Mouse (Mus musculus) stomach, embryonic 14.5 days (tissue): ENCODE data around the gene Pik3c2a. TPM values are rescaled to one million over a fixed set of nuclear protein-coding genes. Genes with fewer than 3 reads are reported as not detected.

Source experiments
- ATAC-seq: fragments of 200-750 bp; cut with Nextera tagmentation; 2 replicates; pipeline ENCODE4 v1.8.0; 2017; ENCODE audit warnings: low read depth, moderate TSS enrichment; ENCODE audit not compliant: insufficient number of reproducible peaks, insufficient read depth, low FRiP score
- H3K27ac ChIP-seq: fragments of 300-500 bp; sonication (generic); 2 replicates; pipeline ENCODE4 v1.5.1; 2014; ENCODE audit warnings: mild to moderate bottlenecking, low read length, moderate library complexity, mixed read lengths
- H3K27me3 ChIP-seq: fragments of 300-500 bp; sonication (generic); 2 replicates; pipeline ENCODE4 v1.6.1; 2014; ENCODE audit warnings: low read length, control low read depth, mixed read lengths; ENCODE audit not compliant: control insufficient read depth, insufficient read depth
- H3K36me3 ChIP-seq: fragments of 300-500 bp; sonication (generic); 2 replicates; pipeline ENCODE4 v1.6.1; 2014; ENCODE audit warnings: mild to moderate bottlenecking, control low read depth, low read length, moderate library complexity, mixed read lengths; ENCODE audit not compliant: control insufficient read depth, insufficient read depth
- H3K4me1 ChIP-seq: fragments of 300-500 bp; sonication (generic); 2 replicates; pipeline ENCODE4 v1.6.1; 2014; ENCODE audit warnings: low read length, control low read depth, mixed read lengths; ENCODE audit not compliant: control insufficient read depth, insufficient read depth
- H3K4me2 ChIP-seq: fragments of 300-500 bp; sonication (generic); replicated peaks from 2 replicates; pipeline ENCODE4 v1.6.1; 2014; ENCODE audit warnings: low read depth, low read length, control low read depth
- H3K4me3 ChIP-seq: fragments of 300-500 bp; sonication (generic); 2 replicates; pipeline ENCODE4 v1.5.1; 2014; ENCODE audit warnings: low read depth, low read length, control low read depth
- H3K9ac ChIP-seq: fragments of 300-500 bp; sonication (generic); replicated peaks from 2 replicates; pipeline ENCODE4 v1.6.1; 2014; ENCODE audit warnings: low read depth, mild to moderate bottlenecking, control low read depth, low read length, moderate library complexity, mixed read lengths
- H3K9me3 ChIP-seq: fragments of 300-500 bp; sonication (generic); 2 replicates; pipeline ENCODE4 v1.6.1; 2016; ENCODE audit warnings: low read depth, low read length, control low read depth; ENCODE audit not compliant: control insufficient read depth
- WGBS: fragments of 180-500 bp; shearing (Covaris S2); extraction: QIAGEN DNeasy Blood & Tissue Kit; methylation state at CpG from one replicate; pipeline ENCODE4 v1.1.7; 2014; 5-methylcytosine and 5-hydroxymethylcytosine counted together
- polyA plus RNA-seq: library from polyadenylated mRNA; unstranded; fragments of >200 nt; fragmentation: Nextera tagmentation; extraction: Ambion mirVana; gene quantifications from 2 replicates; pipeline ENCODE4 v1.2.1, GENCODE M21; 2014

The Pik3c2a gene
- polyA plus RNA-seq, 1 experiment from 2014 or later = 40.2 TPM

DNA sequence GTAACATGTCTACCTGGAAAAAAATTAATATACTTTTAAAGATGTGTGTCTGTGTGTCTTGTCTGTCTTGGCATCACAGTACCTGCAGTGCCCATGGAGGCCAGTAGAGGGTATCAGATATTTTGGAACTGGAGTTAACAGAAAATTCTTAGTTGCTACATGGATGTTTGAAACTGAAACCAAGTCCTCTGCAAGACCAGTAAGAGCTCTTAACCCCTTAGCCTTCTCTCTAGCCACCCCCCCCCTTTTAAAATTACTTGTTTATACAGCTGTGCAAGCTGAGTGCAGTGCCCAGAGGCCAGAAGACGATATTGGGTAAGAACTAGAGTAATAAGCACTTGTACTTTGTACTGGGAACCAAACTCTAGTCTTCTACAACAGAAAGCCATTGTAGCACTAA, 107.0 kb downstream of the Pik3c2a start:
- 0 out of 2 replicates have a peak, but pooled peaks cover 3% of the 10 kb centered on the region for H3K4me1 ChIP-seq
- H3K4me3 ChIP-seq = no peak overlapping the region
- 21% methylated on average over 1 of the region's 1 CpGs for WGBS
- no peak overlapping the region for H3K4me2 ChIP-seq
- no peaks in the 10 kb centered on the region for H3K27me3 ChIP-seq
- no peaks in the 10 kb centered on the region for H3K9me3 ChIP-seq
- no peak overlapping the region for H3K27ac ChIP-seq
- peaks cover 27% of the 10 kb centered on the region for H3K36me3 ChIP-seq
- no peak for ATAC-seq
- H3K9ac ChIP-seq = no peak overlapping the region

- H3K9ac ChIP-seq = no peak overlapping the region
- no peaks in the 10 kb centered on the region for H3K9me3 ChIP-seq
- peaks cover 30% of the 10 kb centered on the region for H3K36me3 ChIP-seq
- peak overlapping the region; percentile 65 for H3K4me2 ChIP-seq
- H3K27ac ChIP-seq = no peak overlapping the region
- no peak for ATAC-seq
- H3K27me3 ChIP-seq = no peaks in the 10 kb centered on the region
- 52% methylated on average over 6 of the region's 6 CpGs for WGBS
- peak overlapping the region; percentile 87; the same call in 1 of the 2 replicates for H3K4me3 ChIP-seq
- H3K4me1 ChIP-seq = 0 out of 2 replicates have a peak, but pooled peaks cover 3% of the 10 kb centered on the region
Observed at GRCm38 (mm10) chr7:116335133-116335532, 108.1 kb downstream of the Pik3c2a start.

GRCm38 (mm10) chr7:116334669-116335038, 108.6 kb downstream of the Pik3c2a start:
- Histone ChIP-seq H3K4me2 (peak overlapping the region; percentile 65), H3K9ac (peak overlapping the region; percentile 71), H3K27ac (no peak overlapping the region), H3K4me3 (peak overlapping the region; percentile 87), H3K9me3 (no peaks in the 10 kb centered on the region), H3K4me1 (0 out of 2 replicates have a peak, but pooled peaks cover 3% of the 10 kb centered on the region), H3K36me3 (peaks cover 31% of the 10 kb centered on the region), H3K27me3 (no peaks in the 10 kb centered on the region)
- 18% methylated on average over 8 of the region's 8 CpGs for WGBS
- ATAC-seq = no peak

- under 1% methylated on average over 78 of the region's 78 CpGs for WGBS
- Histone ChIP-seq H3K9ac (peak within 1 kb of the TSS; percentile 93), H3K36me3 (peaks cover 29% of the 10 kb centered on the region), H3K4me2 (peak within 1 kb of the TSS; percentile 65), H3K27ac (peak within 1 kb of the TSS; percentile 78), H3K27me3 (no peaks in the 10 kb centered on the region), H3K4me1 (0 out of 2 replicates have a peak, but pooled peaks cover 3% of the 10 kb centered on the region), H3K9me3 (no peaks in the 10 kb centered on the region), H3K4me3 (peak within 1 kb of the TSS; percentile 87)
- peak; percentile 99 for ATAC-seq
Observed at GRCm38 (mm10) chr7:116333713-116334668, 109.3 kb downstream of the Pik3c2a start, which contains the start of gene Rps13. Gene Rps13 (minus strand): TSS chr7:116334195.

- Histone ChIP-seq H3K27ac (no peak overlapping the region), H3K9me3 (no peaks in the 10 kb centered on the region), H3K27me3 (no peaks in the 10 kb centered on the region), H3K9ac (no peak overlapping the region), H3K36me3 (peaks cover 29% of the 10 kb centered on the region), H3K4me2 (no peak overlapping the region), H3K4me1 (0 out of 2 replicates have a peak, but pooled peaks cover 3% of the 10 kb centered on the region), H3K4me3 (no peak overlapping the region)
- ATAC-seq = no peak
- WGBS = 90% methylated on average over 2 of the region's 2 CpGs
Observed at GRCm38 (mm10) chr7:116331246-116331645, 112.0 kb downstream of the Pik3c2a start.

DNA sequence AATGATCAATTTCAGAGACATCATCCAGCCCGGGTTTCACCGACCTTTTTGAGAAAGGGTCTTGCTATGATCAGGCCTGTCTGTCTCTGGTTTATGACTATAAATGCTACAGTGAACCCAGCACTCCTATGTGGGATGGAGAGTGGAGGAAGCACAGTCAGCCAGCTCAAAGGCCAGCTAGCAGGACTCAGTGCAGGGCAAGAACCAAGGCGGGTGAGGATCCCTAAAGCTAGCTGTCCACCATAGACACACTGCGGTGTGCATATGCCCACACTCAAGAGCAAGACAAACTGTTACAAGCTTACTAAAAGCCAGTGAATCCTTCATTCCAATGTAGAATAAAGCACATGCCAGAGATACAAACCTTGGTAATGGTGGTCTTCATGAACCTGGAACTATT, 113.4 kb downstream of the Pik3c2a start:
- Histone ChIP-seq H3K4me1 (0 out of 2 replicates have a peak, but pooled peaks cover 3% of the 10 kb centered on the region), H3K9me3 (no peaks in the 10 kb centered on the region), H3K27me3 (no peaks in the 10 kb centered on the region), H3K27ac (no peak overlapping the region), H3K4me2 (no peak overlapping the region), H3K4me3 (no peak overlapping the region), H3K36me3 (peaks cover 29% of the 10 kb centered on the region), H3K9ac (no peak overlapping the region)
- ATAC-seq = no peak
- 87% methylated on average over 4 of the region's 4 CpGs for WGBS

DNA sequence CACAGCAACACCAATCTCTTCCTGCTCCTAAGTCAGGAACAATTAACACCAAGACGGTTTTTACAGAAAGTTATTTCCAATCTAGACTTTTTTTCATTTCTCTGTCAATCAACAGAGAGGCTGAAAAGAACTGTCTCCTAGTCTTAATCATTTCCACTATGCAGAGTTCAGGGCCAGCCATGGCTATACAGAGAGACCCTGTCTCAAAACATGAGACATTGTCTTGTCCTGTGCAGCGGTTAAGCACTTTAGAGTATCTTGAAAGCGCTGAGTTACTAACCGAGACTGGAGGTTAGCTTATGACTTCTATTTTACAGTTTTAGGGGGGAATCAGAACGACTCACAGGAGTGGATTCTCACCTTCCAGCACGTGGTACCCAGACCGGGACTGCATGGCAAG, 114.5 kb downstream of the Pik3c2a start:
- Histone ChIP-seq H3K9ac (no peak overlapping the region), H3K4me1 (0 out of 2 replicates have a peak, but pooled peaks cover 3% of the 10 kb centered on the region), H3K36me3 (peaks cover 29% of the 10 kb centered on the region), H3K9me3 (no peaks in the 10 kb centered on the region), H3K4me3 (no peak overlapping the region), H3K4me2 (no peak overlapping the region), H3K27ac (no peak overlapping the region), H3K27me3 (no peaks in the 10 kb centered on the region)
- ATAC-seq = no peak
- WGBS = 69% methylated on average over 7 of the region's 7 CpGs

GRCm38 (mm10) chr7:116327901-116328300, 115.3 kb downstream of the Pik3c2a start:
- H3K4me3 ChIP-seq = no peak overlapping the region
- H3K4me2 ChIP-seq = no peak overlapping the region
- ATAC-seq = no peak
- 79% methylated on average over 5 of the region's 5 CpGs for WGBS
- H3K27ac ChIP-seq = no peak overlapping the region
- no peaks in the 10 kb centered on the region for H3K27me3 ChIP-seq
- H3K9ac ChIP-seq = no peak overlapping the region
- no peaks in the 10 kb centered on the region for H3K9me3 ChIP-seq
- H3K4me1 ChIP-seq = 0 out of 2 replicates have a peak, but pooled peaks cover 3% of the 10 kb centered on the region
- H3K36me3 ChIP-seq = peaks cover 29% of the 10 kb centered on the region
